In genomic region chr3:90462579-90462978, GRCm38 (mm10) we compare ENCODE assay signal across 21 mouse cellular contexts. TPM values are rescaled to one million over a fixed set of nuclear protein-coding genes. Genes with fewer than 3 reads are reported as not detected.
DNase-seq lines count a peak whose midpoint lies in the region; ATAC-seq and TF ChIP-seq lines count a peak whose summit lies in the region.
"Had no signal": no experiment of that assay in that cellular context is flagged by ENCODE, and none has a peak within 500 bp of the region (broad histone marks: within the 10 kb centered on the region; RNA-seq: fewer than 3 reads in every experiment).

No protein-coding gene starts in this region.

- ATAC-seq in embryonic facial prominence, embryonic 13.5 days (ENCODE audit: insufficient number of reproducible peaks, insufficient read depth, low FRiP score, low TSS enrichment, low read depth) = no peak
- ATAC-seq in heart, embryonic 15.5 days (replicated peaks; ENCODE audit: insufficient number of reproducible peaks, insufficient read depth, low FRiP score, low read depth) = no peak

- no peaks in the 10 kb centered on the region for H3K36me3 ChIP-seq in embryonic facial prominence, embryonic 13.5 days
- no peaks in the 10 kb centered on the region for H3K36me3 ChIP-seq in embryonic facial prominence, embryonic 10.5 days (replicated peaks)
- H3K36me3 ChIP-seq in heart, embryonic 15.5 days = 0 out of 2 replicates have a peak, but pooled peaks cover 3% of the 10 kb centered on the region
- H3K36me3 ChIP-seq: hindbrain, embryonic 10.5 days; limb, embryonic 15.5 days; neural tube, embryonic 15.5 days had no signal

- TF ChIP-seq CTCF in layer of hippocampus, adult 2 months (conservative IDR thresholded peaks at IDR 0.05) = peak; percentile 34

- H3K4me3 ChIP-seq in embryonic facial prominence, embryonic 13.5 days = no peak overlapping the region
- H3K4me3 ChIP-seq in embryonic facial prominence, embryonic 10.5 days = no peak overlapping the region
- peak overlapping the region; percentile 3; the same call in 1 of the 2 replicates for H3K4me3 ChIP-seq in heart, embryonic 15.5 days
- no peak overlapping the region for H3K4me3 ChIP-seq in layer of hippocampus, adult 2 months
- H3K4me3 ChIP-seq: hindbrain, embryonic 10.5 days; limb, embryonic 15.5 days; myocyte; neural tube, embryonic 15.5 days had no signal

- H3K9ac ChIP-seq in embryonic facial prominence, embryonic 13.5 days = 0 out of 2 replicates have a peak overlapping the region, but pooled peaks have one; percentile 21
- H3K9ac ChIP-seq in heart, embryonic 15.5 days = no peak overlapping the region
- H3K9ac ChIP-seq: limb, embryonic 15.5 days; neural tube, embryonic 15.5 days had no signal

- WGBS in embryonic facial prominence, embryonic 13.5 days = 33% methylated on average over 7 of the region's 7 CpGs
- WGBS in embryonic facial prominence, embryonic 10.5 days = 27% methylated on average over 7 of the region's 7 CpGs
- 21% methylated on average over 7 of the region's 7 CpGs for WGBS in heart, embryonic 15.5 days

- H3K4me1 ChIP-seq in embryonic facial prominence, embryonic 13.5 days = peaks cover 17% of the 10 kb centered on the region
- H3K4me1 ChIP-seq in embryonic facial prominence, embryonic 10.5 days = peaks cover 29% of the 10 kb centered on the region
- H3K4me1 ChIP-seq in heart, embryonic 15.5 days (replicated peaks) = peaks cover 30% of the 10 kb centered on the region

- H3K4me2 ChIP-seq in embryonic facial prominence, embryonic 13.5 days = no peak overlapping the region
- H3K4me2 ChIP-seq in heart, embryonic 15.5 days = peak overlapping the region; percentile 87
- H3K4me2 ChIP-seq: limb, embryonic 15.5 days; neural tube, embryonic 15.5 days had no signal

- peaks cover 58% of the 10 kb centered on the region for H3K27me3 ChIP-seq in embryonic facial prominence, embryonic 13.5 days
- peaks cover 70% of the 10 kb centered on the region for H3K27me3 ChIP-seq in embryonic facial prominence, embryonic 10.5 days (replicated peaks; ENCODE audit: low read depth, poor library complexity, severe bottlenecking)
- H3K27me3 ChIP-seq in heart, embryonic 15.5 days = peaks cover 27% of the 10 kb centered on the region

- DNase-seq in embryonic facial prominence, embryonic 10.5 days (ENCODE audit: low spot score) = no peak
- DNase-seq in heart, adult 18-20 months = no peak
- no peak for DNase-seq in layer of hippocampus, adult 2 months (ENCODE audit: low spot score in 2 of 2)
- no peak for DNase-seq in layer of hippocampus, postnatal 25 days (ENCODE audit: extremely low spot score in 1 of 2, low spot score in 1 of 2)
- DNase-seq in thymus, postnatal 4 days = peak; percentile 22
- no peak for DNase-seq in thymus, postnatal 0 days (ENCODE audit: low spot score)
- DNase-seq: adrenal gland, adult 2 months; cerebellum, adult 11-12 months; cerebellum, postnatal 25 days; gastrocnemius, postnatal 25 days; midbrain, embryonic 14.5 days; right cerebral cortex, postnatal 25 days; thymus, postnatal 14 days had no signal

- no peak overlapping the region for H3K27ac ChIP-seq in embryonic facial prominence, embryonic 13.5 days
- H3K27ac ChIP-seq in embryonic facial prominence, embryonic 10.5 days (replicated peaks) = no peak overlapping the region
- H3K27ac ChIP-seq in heart, embryonic 15.5 days = no peak overlapping the region
- H3K27ac ChIP-seq in layer of hippocampus, adult 2 months = no peak overlapping the region
- H3K27ac ChIP-seq: hindbrain, embryonic 10.5 days; limb, embryonic 15.5 days; neural tube, embryonic 15.5 days; stomach, postnatal 0 days had no signal

- no peaks in the 10 kb centered on the region for H3K9me3 ChIP-seq in embryonic facial prominence, embryonic 13.5 days
- H3K9me3 ChIP-seq in embryonic facial prominence, embryonic 10.5 days = no peaks in the 10 kb centered on the region
- H3K9me3 ChIP-seq in heart, embryonic 15.5 days (replicated peaks) = no peaks in the 10 kb centered on the region
- H3K9me3 ChIP-seq: hindbrain, embryonic 10.5 days; limb, embryonic 15.5 days; neural tube, embryonic 15.5 days had no signal

RNA-seq across cellular contexts. Expression of gene Npr1, which starts 3.1 kb away (rescaled TPM):
- 2.8 and 5.0 TPM in 2 replicates for polyA plus RNA-seq in embryonic facial prominence, embryonic 13.5 days (2015; fragmentation: Nextera tagmentation; extraction: Ambion mirVana)
- polyA plus RNA-seq in embryonic facial prominence, embryonic 10.5 days (2016; fragmentation: Nextera tagmentation; extraction: Ambion mirVana) = 2.0 and 3.3 TPM in 2 replicates
- polyA plus RNA-seq in heart, embryonic 15.5 days (2015; fragmentation: Nextera tagmentation; extraction: Ambion mirVana) = 10.1 and 12.5 TPM in 2 replicates
- total RNA-seq in heart, adult 18-20 months (2021) = 10 to 100 TPM; 16.2 to 16.8 TPM
- 1 to 10 TPM; 6.5 to 7.4 TPM for total RNA-seq in layer of hippocampus, adult 2 months (2021)
- 1 to 10 TPM; 4.7 to 5.0 TPM for total RNA-seq in layer of hippocampus, postnatal 25 days (2021)
- polyA plus RNA-seq in thymus, postnatal 0 days (2015; fragmentation: Nextera tagmentation; extraction: Ambion mirVana) = 2.5 and 2.6 TPM in 2 replicates
- total RNA-seq: megakaryocyte progenitor cell, adult 5-6 weeks had no signal

RNA-seq across cellular contexts. Expression of gene Ilf2, which starts 13.3 kb away (rescaled TPM):
- polyA plus RNA-seq in embryonic facial prominence, embryonic 13.5 days (2015; fragmentation: Nextera tagmentation; extraction: Ambion mirVana) = 265 and 286 TPM in 2 replicates
- 356 and 367 TPM in 2 replicates for polyA plus RNA-seq in embryonic facial prominence, embryonic 10.5 days (2016; fragmentation: Nextera tagmentation; extraction: Ambion mirVana)
- polyA plus RNA-seq in heart, embryonic 15.5 days (2015; fragmentation: Nextera tagmentation; extraction: Ambion mirVana) = 97.3 and 108 TPM in 2 replicates
- 10 to 100 TPM; 29.3 to 30.1 TPM for total RNA-seq in heart, adult 18-20 months (2021)
- total RNA-seq in layer of hippocampus, adult 2 months (2021) = 10 to 100 TPM; 85.4 to 88.0 TPM
- total RNA-seq in layer of hippocampus, postnatal 25 days (2021) = 10 to 100 TPM; 81.2 to 87.4 TPM
- 137 and 146 TPM in 2 replicates for polyA plus RNA-seq in thymus, postnatal 0 days (2015; fragmentation: Nextera tagmentation; extraction: Ambion mirVana)

RNA-seq across cellular contexts. Expression of gene Snapin, which starts 28.3 kb away (rescaled TPM):
- polyA plus RNA-seq in embryonic facial prominence, embryonic 13.5 days (2015; fragmentation: Nextera tagmentation; extraction: Ambion mirVana) = 85.5 and 100 TPM in 2 replicates
- polyA plus RNA-seq in embryonic facial prominence, embryonic 10.5 days (2016; fragmentation: Nextera tagmentation; extraction: Ambion mirVana) = 55.5 and 57.2 TPM in 2 replicates
- polyA plus RNA-seq in heart, embryonic 15.5 days (2015; fragmentation: Nextera tagmentation; extraction: Ambion mirVana) = 71.5 and 75.1 TPM in 2 replicates
- 10 to 100 TPM; 62.0 to 70.7 TPM for total RNA-seq in heart, adult 18-20 months (2021)
- total RNA-seq in layer of hippocampus, adult 2 months (2021) = 10 to 100 TPM; 53.4 to 54.5 TPM
- total RNA-seq in layer of hippocampus, postnatal 25 days (2021) = 10 to 100 TPM; 49.8 to 53.4 TPM
- 61.9 and 65.5 TPM in 2 replicates for polyA plus RNA-seq in thymus, postnatal 0 days (2015; fragmentation: Nextera tagmentation; extraction: Ambion mirVana)

RNA-seq across cellular contexts. Expression of gene Ints3, which starts 29.2 kb away (rescaled TPM):
- 31.0 and 31.1 TPM in 2 replicates for polyA plus RNA-seq in embryonic facial prominence, embryonic 13.5 days (2015; fragmentation: Nextera tagmentation; extraction: Ambion mirVana)
- 42.8 and 46.3 TPM in 2 replicates for polyA plus RNA-seq in embryonic facial prominence, embryonic 10.5 days (2016; fragmentation: Nextera tagmentation; extraction: Ambion mirVana)
- 16.7 and 22.6 TPM in 2 replicates for polyA plus RNA-seq in heart, embryonic 15.5 days (2015; fragmentation: Nextera tagmentation; extraction: Ambion mirVana)
- total RNA-seq in heart, adult 18-20 months (2021) = 10 to 100 TPM; 24.6 TPM
- 10 to 100 TPM; 74.1 to 75.4 TPM for total RNA-seq in layer of hippocampus, adult 2 months (2021)
- 10 to 100 TPM; 69.1 to 70.6 TPM for total RNA-seq in layer of hippocampus, postnatal 25 days (2021)
- polyA plus RNA-seq in thymus, postnatal 0 days (2015; fragmentation: Nextera tagmentation; extraction: Ambion mirVana) = 14.5 and 15.7 TPM in 2 replicates

RNA-seq across cellular contexts. Expression of gene Chtop, which starts 46.7 kb away (rescaled TPM):
- polyA plus RNA-seq in embryonic facial prominence, embryonic 13.5 days (2015; fragmentation: Nextera tagmentation; extraction: Ambion mirVana) = 187 and 195 TPM in 2 replicates
- polyA plus RNA-seq in embryonic facial prominence, embryonic 10.5 days (2016; fragmentation: Nextera tagmentation; extraction: Ambion mirVana) = 181 and 188 TPM in 2 replicates
- 90.9 and 98.3 TPM in 2 replicates for polyA plus RNA-seq in heart, embryonic 15.5 days (2015; fragmentation: Nextera tagmentation; extraction: Ambion mirVana)
- 10 to 100 TPM; 90.0 to 96.6 TPM for total RNA-seq in heart, adult 18-20 months (2021)
- total RNA-seq in layer of hippocampus, adult 2 months (2021) = 100 to 1,000 TPM; 152 to 153 TPM
- 100 to 1,000 TPM; 159 to 166 TPM for total RNA-seq in layer of hippocampus, postnatal 25 days (2021)
- 162 and 169 TPM in 2 replicates for polyA plus RNA-seq in thymus, postnatal 0 days (2015; fragmentation: Nextera tagmentation; extraction: Ambion mirVana)
